Mouse (Mus musculus): Measurements from ENCODE around the gene B630019K06Rik. TPM values are rescaled to one million over a fixed set of nuclear protein-coding genes. Genes with fewer than 3 reads are reported as not detected.

B630019K06Rik gene
- polyA plus RNA-seq (2012; ENCODE audit: low replicate concordance): 3.0 and 6.9 TPM in 2 replicates

DNA sequence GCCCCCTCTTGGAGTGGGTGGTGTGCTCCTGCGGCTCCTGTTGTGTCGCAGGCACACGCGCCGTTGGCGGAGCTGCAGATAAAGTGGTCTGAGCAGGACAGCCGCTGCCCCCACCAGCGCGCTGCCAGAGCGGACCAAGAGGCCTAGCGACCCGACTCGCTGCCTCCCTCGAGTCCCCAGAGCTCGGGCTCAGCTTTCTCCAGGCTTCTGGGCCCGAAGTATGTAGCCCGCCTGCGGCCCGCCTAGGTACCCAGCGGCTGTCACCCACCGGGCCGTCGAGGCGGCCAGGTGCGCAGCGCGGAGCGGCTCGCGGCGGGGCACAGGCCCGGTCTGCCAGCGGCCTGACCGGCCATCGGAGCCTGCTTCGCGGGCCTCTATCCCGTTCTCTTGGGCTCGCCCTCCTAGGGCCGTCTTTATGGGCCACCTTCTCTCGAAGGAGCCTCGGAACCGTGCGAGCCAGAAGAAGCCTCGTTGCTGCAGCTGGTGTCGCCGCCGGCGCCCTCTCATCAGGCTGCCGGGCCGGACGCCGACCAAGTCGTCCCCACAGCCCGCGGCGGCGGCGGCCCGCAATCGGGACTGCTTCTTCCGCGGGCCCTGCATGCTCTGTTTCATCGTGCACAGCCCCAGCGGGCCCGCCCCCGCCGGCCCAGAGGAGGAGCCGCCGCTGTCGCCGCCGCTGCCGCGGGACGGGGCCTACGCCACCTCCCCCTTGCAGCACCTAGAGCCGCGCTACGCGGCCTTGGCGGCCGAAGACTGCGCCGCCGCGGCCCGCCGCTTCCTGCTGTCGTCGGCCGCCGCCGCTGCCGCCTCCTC lies at the start of gene B630019K06Rik:
TSS of gene B630019K06Rik (plus strand) at position 40 of the 813 bp plus-strand sequence.

DNA sequence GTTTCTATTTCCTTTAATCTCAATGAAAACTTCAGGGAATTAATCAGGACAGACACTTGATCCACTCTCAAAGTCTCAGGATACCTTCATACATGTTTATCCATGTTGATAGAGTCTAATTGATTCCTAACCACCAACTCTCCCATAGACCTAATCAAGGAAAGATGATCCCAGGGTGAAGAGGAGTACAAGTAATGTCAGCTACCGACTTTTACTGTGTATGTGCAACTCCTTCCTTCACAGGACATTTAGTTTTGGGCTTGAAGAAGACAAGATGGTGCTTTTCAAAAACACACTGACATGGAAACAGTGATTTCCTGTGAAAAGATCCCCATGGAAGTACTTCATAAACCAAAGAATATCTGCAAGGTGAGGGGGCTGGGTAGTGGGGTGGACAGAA lies 48.5 kb upstream of the B630019K06Rik start, which contains the start of gene Gm6592:
TSS of gene Gm6592 (plus strand) at position 301 of the 400 bp plus-strand sequence.

DNA sequence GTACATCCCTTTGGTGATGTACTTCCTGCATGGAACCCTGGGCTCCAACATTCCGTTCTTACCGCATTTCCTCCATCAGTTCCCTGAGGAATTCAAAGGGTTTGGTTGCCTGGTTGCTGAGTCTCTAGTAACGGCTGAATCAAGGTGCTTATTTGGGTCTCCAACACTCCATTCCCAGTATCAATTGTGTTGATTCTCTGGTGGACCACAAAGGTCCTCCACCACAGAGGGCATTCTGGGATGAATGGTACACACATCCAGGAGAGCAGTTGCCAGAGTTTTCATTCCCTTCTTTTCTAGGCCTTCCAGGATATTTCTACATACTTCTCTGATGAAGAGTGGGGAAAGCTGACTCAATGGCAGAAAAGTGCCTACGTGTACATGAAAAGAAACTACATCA lies 18.2 kb upstream of the B630019K06Rik start, which contains the start of gene Gm5751:
TSS of gene Gm5751 (plus strand) at position 301 of the 400 bp plus-strand sequence.

Other genes with a start within 250 kb of the B630019K06Rik start
- gene Ssxb8, start 201.5 kb upstream of the B630019K06Rik start, polyA plus RNA-seq (2012; ENCODE audit: low replicate concordance): not detected in 2 replicates
- gene Ssx9, start 143.9 kb upstream of the B630019K06Rik start, polyA plus RNA-seq (2012; ENCODE audit: low replicate concordance): not detected in 2 replicates
- not detected in 2 replicates for gene Ssxb5, start 88.7 kb upstream of the B630019K06Rik start, polyA plus RNA-seq (2012; ENCODE audit: low replicate concordance)
- not detected in 2 replicates for gene Gm6592, start 48.4 kb upstream of the B630019K06Rik start, polyA plus RNA-seq (2012; ENCODE audit: low replicate concordance)
- not detected in 2 replicates for gene Gm5751, start 18.1 kb upstream of the B630019K06Rik start, polyA plus RNA-seq (2012; ENCODE audit: low replicate concordance)
- gene Fthl17b, start 70.6 kb downstream of the B630019K06Rik start, polyA plus RNA-seq (2012; ENCODE audit: low replicate concordance): not detected in 2 replicates
- gene Fthl17c, start 84.2 kb downstream of the B630019K06Rik start, polyA plus RNA-seq (2012; ENCODE audit: low replicate concordance): not detected in 2 replicates
- not detected in 2 replicates for gene Fthl17d, start 94.4 kb downstream of the B630019K06Rik start, polyA plus RNA-seq (2012; ENCODE audit: low replicate concordance)
- not detected in 2 replicates for gene Fthl17e, start 141.1 kb downstream of the B630019K06Rik start, polyA plus RNA-seq (2012; ENCODE audit: low replicate concordance)
- gene Fthl17f, start 170.6 kb downstream of the B630019K06Rik start, polyA plus RNA-seq (2012; ENCODE audit: low replicate concordance): not detected in 2 replicates
- gene 4930402K13Rik, start 212.2 kb downstream of the B630019K06Rik start, polyA plus RNA-seq (2012; ENCODE audit: low replicate concordance): not detected in 2 replicates

Measured in hematopoietic multipotent progenitor cell, adult 10-12 weeks (in vitro differentiated cells).